Mouse (Mus musculus) megakaryocyte, adult 5-6 weeks (primary cell): ENCODE results near the gene Psmb3. TPM values are rescaled to one million over a fixed set of nuclear protein-coding genes. Genes with fewer than 3 reads are reported as not detected.
A peak's percentile ranks its signal among the peaks of the same experiment; 100 is the strongest.
"Not testable (repeated sequence)": the region's sequence is repeated elsewhere in the genome, so short reads cannot be mapped to it uniquely, and the experiment has no call there.

Experiments used
- ATAC-seq: 2 replicates; pipeline ENCODE4 v1.8.0; 2016; ENCODE audit warnings: mild to moderate bottlenecking, inconsistent platforms; ENCODE audit not compliant: poor library complexity, severe bottlenecking
- total RNA-seq, 2 experiments: library from RNA; stranded (forward) in 1 of 2; stranded (reverse) in 1 of 2; fragments of 153-499, 151-499 nt in 1 of 2; fragments of 221-1000, 200-1000 nt in 1 of 2; gene quantifications; 2 replicates each; pipeline versions ENCODE4 v1.2.3 to v1.2.4; 2015 to 2017

Psmb3 gene
- total RNA-seq, 2 experiments from 2014 or later = 81.0 to 179 TPM

GRCm38 (mm10) chr11:97694921-97695711 is 8.1 kb upstream of the Psmb3 start:
- ATAC-seq = no peak

- no peak for ATAC-seq
These were observed 7.3 kb upstream of the Psmb3 start for GRCm38 (mm10) chr11:97695712-97696401.

GRCm38 (mm10) chr11:97696669-97697068 is 6.5 kb upstream of the Psmb3 start:
- no peak for ATAC-seq

- ATAC-seq = no peak
These were observed 5.9 kb upstream of the Psmb3 start for GRCm38 (mm10) chr11:97697199-97697890.

- ATAC-seq = no peak
These were observed 5.2 kb upstream of the Psmb3 start for GRCm38 (mm10) chr11:97697891-97698529.

- no peak for ATAC-seq
These were observed 4.2 kb upstream of the Psmb3 start for GRCm38 (mm10) chr11:97698741-97699611.

- ATAC-seq = no peak
These were observed 3.6 kb upstream of the Psmb3 start for GRCm38 (mm10) chr11:97699626-97700002.

GRCm38 (mm10) chr11:97700003-97700745 is 3.0 kb upstream of the Psmb3 start, which contains the start of gene Pcgf2:
Gene Pcgf2, minus strand, starts transcription at chr11:97700497.
- no peak; the same call in 1 of the 2 replicates for ATAC-seq

- no peak for ATAC-seq
These were observed 2.2 kb upstream of the Psmb3 start for GRCm38 (mm10) chr11:97700746-97701580.

GRCm38 (mm10) chr11:97701581-97702392 is 1.4 kb upstream of the Psmb3 start:
- no peak for ATAC-seq

- ATAC-seq = peak; percentile 55
These were observed 830 bp upstream of the Psmb3 start for GRCm38 (mm10) chr11:97702393-97702745.

- not testable (repeated sequence) for ATAC-seq
These were observed 6.9 kb downstream of the Psmb3 start for GRCm38 (mm10) chr11:97710067-97710466.

- peak; percentile 55 for ATAC-seq
These were observed 8.2 kb downstream of the Psmb3 start for GRCm38 (mm10) chr11:97711200-97711900.

- ATAC-seq = no peak
These were observed 9.1 kb downstream of the Psmb3 start for GRCm38 (mm10) chr11:97712286-97712685.

- ATAC-seq = no peak
These were observed 10.7 kb downstream of the Psmb3 start for GRCm38 (mm10) chr11:97713896-97714295.

- ATAC-seq = no peak
These were observed 11.2 kb downstream of the Psmb3 start for GRCm38 (mm10) chr11:97714356-97714755.
